Mouse (Mus musculus): ENCODE measurements around the gene Col18a1. TPM values are rescaled to one million over a fixed set of nuclear protein-coding genes. Genes with fewer than 3 reads are reported as not detected.

The Col18a1 gene
- polyA plus RNA-seq, 1 experiment: 8.5 TPM

- H3K4me1 ChIP-seq (ENCODE audit: control insufficient read depth, insufficient read depth, insufficient read length, low read length): no peaks in the 10 kb centered on the region; the same call in 1 of the 2 replicates
- H3K27ac ChIP-seq (replicated peaks; ENCODE audit: low read depth, low read length): no peak overlapping the region
- H3K4me3 ChIP-seq (ENCODE audit: insufficient read depth, low read depth, low read length): no peak overlapping the region
These were observed 74.7 kb downstream of the Col18a1 start for GRCm38 (mm10) chr10:77091538-77092097.

- Histone ChIP-seq H3K27ac (replicated peaks; ENCODE audit: low read depth, low read length) (no peak overlapping the region), H3K4me1 (ENCODE audit: control insufficient read depth, insufficient read depth, insufficient read length, low read length) (no peaks in the 10 kb centered on the region; the same call in 1 of the 2 replicates), H3K4me3 (ENCODE audit: insufficient read depth, low read depth, low read length) (no peak overlapping the region)
These were observed 76.3 kb downstream of the Col18a1 start for GRCm38 (mm10) chr10:77090063-77090462.

- Histone ChIP-seq H3K4me3 (ENCODE audit: insufficient read depth, low read depth, low read length) (peak overlapping the region; percentile 45), H3K4me1 (ENCODE audit: control insufficient read depth, insufficient read depth, insufficient read length, low read length) (no peaks in the 10 kb centered on the region; the same call in 1 of the 2 replicates), H3K27ac (replicated peaks; ENCODE audit: low read depth, low read length) (peak overlapping the region; percentile 51)
These were observed 77.0 kb downstream of the Col18a1 start for GRCm38 (mm10) chr10:77089336-77089735.

GRCm38 (mm10) chr10:77084568-77084967 is 81.8 kb downstream of the Col18a1 start:
- H3K4me1 ChIP-seq (ENCODE audit: control insufficient read depth, insufficient read depth, insufficient read length, low read length): no peaks in the 10 kb centered on the region; the same call in 1 of the 2 replicates

GRCm38 (mm10) chr10:77082921-77083320 is 83.4 kb downstream of the Col18a1 start:
- H3K4me3 ChIP-seq (ENCODE audit: insufficient read depth, low read depth, low read length): no peak overlapping the region
- no peaks in the 10 kb centered on the region for H3K4me1 ChIP-seq (ENCODE audit: control insufficient read depth, insufficient read depth, insufficient read length, low read length)
- no peak overlapping the region for H3K27ac ChIP-seq (replicated peaks; ENCODE audit: low read depth, low read length)

More at GRCm38 (mm10) chr10:77084568-77084967, 81.8 kb downstream of the Col18a1 start:
- no peak overlapping the region for H3K4me3 ChIP-seq (ENCODE audit: insufficient read depth, low read depth, low read length)
- H3K27ac ChIP-seq (replicated peaks; ENCODE audit: low read depth, low read length): no peak overlapping the region

- Histone ChIP-seq H3K4me1 (ENCODE audit: control insufficient read depth, insufficient read depth, insufficient read length, low read length) (no peaks in the 10 kb centered on the region), H3K4me3 (ENCODE audit: insufficient read depth, low read depth, low read length) (no peak overlapping the region), H3K27ac (replicated peaks; ENCODE audit: low read depth, low read length) (no peak overlapping the region)
These were observed 83.9 kb downstream of the Col18a1 start for GRCm38 (mm10) chr10:77082453-77082852.

GRCm38 (mm10) chr10:77078961-77079360 is 87.4 kb downstream of the Col18a1 start:
- H3K27ac ChIP-seq (replicated peaks; ENCODE audit: low read depth, low read length): no peak overlapping the region
- no peak overlapping the region for H3K4me3 ChIP-seq (ENCODE audit: insufficient read depth, low read depth, low read length)
- no peaks in the 10 kb centered on the region for H3K4me1 ChIP-seq (ENCODE audit: control insufficient read depth, insufficient read depth, insufficient read length, low read length)

GRCm38 (mm10) chr10:77078456-77078855 is 87.9 kb downstream of the Col18a1 start:
- H3K27ac ChIP-seq (replicated peaks; ENCODE audit: low read depth, low read length): no peak overlapping the region
- H3K4me1 ChIP-seq (ENCODE audit: control insufficient read depth, insufficient read depth, insufficient read length, low read length): no peaks in the 10 kb centered on the region
- no peak overlapping the region for H3K4me3 ChIP-seq (ENCODE audit: insufficient read depth, low read depth, low read length)

GRCm38 (mm10) chr10:77074276-77074974 is 91.9 kb downstream of the Col18a1 start:
- no peaks in the 10 kb centered on the region for H3K4me1 ChIP-seq (ENCODE audit: control insufficient read depth, insufficient read depth, insufficient read length, low read length)
- H3K4me3 ChIP-seq (ENCODE audit: insufficient read depth, low read depth, low read length): no peak overlapping the region
- no peak overlapping the region for H3K27ac ChIP-seq (replicated peaks; ENCODE audit: low read depth, low read length)

- H3K27ac ChIP-seq (replicated peaks; ENCODE audit: low read depth, low read length): no peak overlapping the region
- no peak overlapping the region for H3K4me3 ChIP-seq (ENCODE audit: insufficient read depth, low read depth, low read length)
- H3K4me1 ChIP-seq (ENCODE audit: control insufficient read depth, insufficient read depth, insufficient read length, low read length): no peaks in the 10 kb centered on the region
These were observed 96.3 kb downstream of the Col18a1 start for GRCm38 (mm10) chr10:77070072-77070471.

- H3K4me1 ChIP-seq (ENCODE audit: control insufficient read depth, insufficient read depth, insufficient read length, low read length): no peaks in the 10 kb centered on the region
- no peak overlapping the region for H3K4me3 ChIP-seq (ENCODE audit: insufficient read depth, low read depth, low read length)
- H3K27ac ChIP-seq (replicated peaks; ENCODE audit: low read depth, low read length): no peak overlapping the region
These were observed 97.9 kb downstream of the Col18a1 start for GRCm38 (mm10) chr10:77068469-77068868.

- H3K4me1 ChIP-seq (ENCODE audit: control insufficient read depth, insufficient read depth, insufficient read length, low read length): no peaks in the 10 kb centered on the region
- H3K27ac ChIP-seq (replicated peaks; ENCODE audit: low read depth, low read length): no peak overlapping the region
- H3K4me3 ChIP-seq (ENCODE audit: insufficient read depth, low read depth, low read length): no peak overlapping the region
These were observed 101.7 kb downstream of the Col18a1 start for GRCm38 (mm10) chr10:77064659-77065058.

- Histone ChIP-seq H3K4me1 (ENCODE audit: control insufficient read depth, insufficient read depth, insufficient read length, low read length) (no peaks in the 10 kb centered on the region), H3K4me3 (ENCODE audit: insufficient read depth, low read depth, low read length) (no peak overlapping the region), H3K27ac (replicated peaks; ENCODE audit: low read depth, low read length) (no peak overlapping the region)
These were observed 102.1 kb downstream of the Col18a1 start for GRCm38 (mm10) chr10:77064239-77064638.

GRCm38 (mm10) chr10:77062393-77063010 is 103.8 kb downstream of the Col18a1 start:
- no peaks in the 10 kb centered on the region for H3K4me1 ChIP-seq (ENCODE audit: control insufficient read depth, insufficient read depth, insufficient read length, low read length)
- H3K4me3 ChIP-seq (ENCODE audit: insufficient read depth, low read depth, low read length): no peak overlapping the region
- H3K27ac ChIP-seq (replicated peaks; ENCODE audit: low read depth, low read length): no peak overlapping the region

GRCm38 (mm10) chr10:77061426-77061825 is 104.9 kb downstream of the Col18a1 start:
- H3K4me3 ChIP-seq (ENCODE audit: insufficient read depth, low read depth, low read length): no peak overlapping the region
- no peak overlapping the region for H3K27ac ChIP-seq (replicated peaks; ENCODE audit: low read depth, low read length)
- no peaks in the 10 kb centered on the region for H3K4me1 ChIP-seq (ENCODE audit: control insufficient read depth, insufficient read depth, insufficient read length, low read length)

All from brown adipose tissue, adult 24 weeks (tissue).